Mouse (Mus musculus): ENCODE data around the gene G6pc. TPM values are rescaled to one million over a fixed set of nuclear protein-coding genes. Genes with fewer than 3 reads are reported as not detected.

The G6pc gene
- total RNA-seq, 2 experiments from 2014 or later: not detected

GRCm38 (mm10) chr11:101424925-101425813 lies 57.8 kb downstream of the G6pc start, which contains the start of the genes Rundc1 and Ptges3l:
Rundc1 (plus strand) TSS chr11:101425085.
Ptges3l (minus strand) TSS chr11:101425333.
- peak; percentile 98 for DNase-seq
- intact Hi-C loops (cut with DNase I): no loop called here

- intact Hi-C loops (cut with DNase I): no loop called here
- no peak for DNase-seq
Measured at GRCm38 (mm10) chr11:101426165-101426564, 58.8 kb downstream of the G6pc start.

Small RNA genes lying within 50 kb of the gene (microRNA-seq; reads per million reads assigned to microRNA genes)
- gene Gm25593 (not detected), gene Mir6929 (not detected)

Other genes starting within 250 kb of the G6pc start
- gene Retreg3, start 247.7 kb upstream of the G6pc start, total RNA-seq (2021): 10 to 100 TPM; 48.9 to 49.2 TPM
- gene Tubg1, start 247.6 kb upstream of the G6pc start, total RNA-seq (2021): 10 to 100 TPM; 42.9 TPM
- gene Tubg2, start 211.7 kb upstream of the G6pc start, total RNA-seq (2021): 10 to 100 TPM; 38.6 to 41.6 TPM
- 1 to 10 TPM; 4.8 to 7.4 TPM for gene Cntnap1, start 197.0 kb upstream of the G6pc start, total RNA-seq (2021)
- gene Plekhh3, start 196.2 kb upstream of the G6pc start, total RNA-seq (2021): 1 to 10 TPM; 5.6 to 6.1 TPM
- gene Ccr10, start 192.1 kb upstream of the G6pc start, total RNA-seq (2021): not detected
- gene Ezh1, start 141.1 kb upstream of the G6pc start, total RNA-seq (2021): 10 to 100 TPM; 34.3 to 36.6 TPM
- 10 to 100 TPM; 56.2 to 64.0 TPM for gene Ramp2, start 121.5 kb upstream of the G6pc start, total RNA-seq (2021)
- gene Vps25, start 113.9 kb upstream of the G6pc start, total RNA-seq (2021): 10 to 100 TPM; 76.2 to 77.1 TPM
- 1 to 10 TPM; 5.4 to 6.2 TPM for gene Wnk4, start 107.0 kb upstream of the G6pc start, total RNA-seq (2021)
- gene Cntd1, start 88.5 kb upstream of the G6pc start, total RNA-seq (2021): under 1 TPM; 0.30 to 0.68 TPM
- gene Coa3, start 88.4 kb upstream of the G6pc start, total RNA-seq (2021): 10 to 100 TPM; 80.2 to 87.2 TPM
- gene Becn1, start 65.3 kb upstream of the G6pc start, total RNA-seq (2021): 100 to 1,000 TPM; 141 to 144 TPM
- 100 to 1,000 TPM in 1 of 2 experiments, 10 to 100 TPM in 1; 95.9 to 109 TPM for gene Psme3, start 51.3 kb upstream of the G6pc start, total RNA-seq (2021)
- gene Aoc2, start 42.5 kb upstream of the G6pc start, total RNA-seq (2021): 1 to 10 TPM; 6.2 to 6.6 TPM
- 1 to 10 TPM; 1.4 to 1.8 TPM for gene Aoc3, start 37.0 kb upstream of the G6pc start, total RNA-seq (2021)
- 10 to 100 TPM; 50.3 to 52.5 TPM for gene Aarsd1, start 50.1 kb downstream of the G6pc start, total RNA-seq (2021)
- 1 to 10 TPM; 4.5 to 6.5 TPM for gene Gm27029, start 57.2 kb downstream of the G6pc start, total RNA-seq (2021)
- gene Rundc1, start 57.5 kb downstream of the G6pc start, total RNA-seq (2021): 10 to 100 TPM; 22.9 to 23.5 TPM
- 1 to 10 TPM; 1.2 to 2.4 TPM for gene Ptges3l, start 57.8 kb downstream of the G6pc start, total RNA-seq (2021)
- gene Rpl27, start 74.7 kb downstream of the G6pc start, total RNA-seq (2021): 10 to 100 TPM; 68.9 to 71.3 TPM
- gene Ifi35, start 80.8 kb downstream of the G6pc start, total RNA-seq (2021): 1 to 10 TPM in 1 of 2 experiments, under 1 TPM in 1; 0.84 to 1.4 TPM
- 10 to 100 TPM; 70.3 to 72.3 TPM for gene Rnd2, start 97.4 kb downstream of the G6pc start, total RNA-seq (2021)
- 100 to 1,000 TPM; 107 to 112 TPM for gene Vat1, start 98.7 kb downstream of the G6pc start, total RNA-seq (2021)
- gene Brca1, start 184.4 kb downstream of the G6pc start, total RNA-seq (2021): 1 to 10 TPM; 2.8 to 3.3 TPM
- 100 to 1,000 TPM; 109 to 157 TPM for gene Nbr1, start 184.6 kb downstream of the G6pc start, total RNA-seq (2021)
- 1 to 10 TPM; 1.5 to 3.5 TPM for gene Tmem106a, start 214.7 kb downstream of the G6pc start, total RNA-seq (2021)
- not detected for gene Gm11634, start 231.7 kb downstream of the G6pc start, total RNA-seq (2021)